Mouse (Mus musculus) kidney, adult 2 months (tissue): ENCODE data around the gene Rassf6. TPM values are rescaled to one million over a fixed set of nuclear protein-coding genes. Genes with fewer than 3 reads are reported as not detected.
A peak's percentile ranks its signal among the peaks of the same experiment; 100 is the strongest.

Experiments
- DNase-seq: peaks from one replicate; pipeline ENCODE4 v3.0.0; 2021
- H3K27ac ChIP-seq: fragments of 200-500 bp; 2 replicates; pipeline ENCODE4 v1.5.1; 2012; ENCODE audit warnings: low read depth, low read length, control low read depth, inconsistent platforms; ENCODE audit not compliant: insufficient read depth
- H3K27me3 ChIP-seq: fragments of 200-500 bp; replicated peaks from 2 replicates; pipeline ENCODE4 v1.6.1; 2012; ENCODE audit warnings: mild to moderate bottlenecking, moderate library complexity, low read length, inconsistent platforms; ENCODE audit not compliant: control insufficient read depth, insufficient read depth
- H3K36me3 ChIP-seq: fragments of 200-500 bp; 2 replicates; pipeline ENCODE4 v1.6.1; 2012; ENCODE audit warnings: mild to moderate bottlenecking, moderate library complexity, low read length, inconsistent platforms; ENCODE audit not compliant: control insufficient read depth, insufficient read depth
- H3K4me1 ChIP-seq: fragments of 200-500 bp; 2 replicates; pipeline ENCODE4 v1.6.1; 2011; ENCODE audit warnings: low read length; ENCODE audit not compliant: control insufficient read depth, insufficient read depth
- H3K4me3 ChIP-seq: fragments of 200-500 bp; 2 replicates; pipeline ENCODE4 v1.5.1; 2011; ENCODE audit warnings: mild to moderate bottlenecking, low read depth, low read length, control low read depth; ENCODE audit not compliant: insufficient read depth
- CTCF ChIP-seq: fragments of 200-500 bp; conservative IDR thresholded peaks from 2 replicates; pipeline ENCODE4 v1.5.1; 2011; ENCODE audit warnings: low read depth, mild to moderate bottlenecking, control low read depth, low read length, moderate library complexity, mixed read lengths; ENCODE audit not compliant: insufficient read depth, insufficient read length
- POLR2A ChIP-seq: fragments of 200-500 bp; IDR thresholded peaks from one replicate; pipeline ENCODE4 v1.6.1; 2011; ENCODE audit warnings: low read depth, low read length, control low read depth
- WGBS: fragments of 180-500 bp; shearing (Covaris S2); methylation state at CpG from one replicate; pipeline ENCODE4 v1.1.7; 2018; 5-methylcytosine and 5-hydroxymethylcytosine counted together
- polyA plus RNA-seq: library from polyadenylated mRNA; depleted of rRNA; stranded (reverse); fragments of >200 nt; gene quantifications from 2 replicates; pipeline ENCODE4 v1.2.3, GENCODE M21; 2012

Rassf6 gene
- polyA plus RNA-seq, 1 experiment = 11.4 TPM

DNA sequence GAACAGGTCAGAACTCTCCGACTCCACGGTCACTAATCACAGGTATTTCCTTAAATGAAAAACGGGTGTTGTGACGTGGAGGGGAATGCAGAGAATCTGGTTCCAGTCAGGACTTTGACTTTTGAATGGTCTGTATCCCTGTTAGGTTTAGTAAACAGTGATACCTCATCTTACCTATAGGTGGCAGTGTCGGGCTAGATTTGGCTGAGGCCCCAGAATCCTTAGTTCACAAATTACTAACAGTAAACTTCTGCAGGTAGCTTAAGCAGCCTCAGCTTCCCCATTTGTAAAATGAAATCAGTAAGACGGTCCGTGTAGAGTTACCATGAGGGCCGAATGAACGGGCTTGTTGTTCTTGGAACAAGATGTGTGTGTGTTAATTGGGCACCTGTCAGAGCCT lies 21.0 kb upstream of the Rassf6 start:
- no peaks in the 10 kb centered on the region for H3K4me1 ChIP-seq
- peak; percentile 71 for DNase-seq

GRCm38 (mm10) chr5:90660411-90660810 lies 20.0 kb upstream of the Rassf6 start:
- Histone ChIP-seq H3K4me1 (no peaks in the 10 kb centered on the region), H3K27ac (no peak overlapping the region), H3K36me3 (no peaks in the 10 kb centered on the region), H3K4me3 (no peak overlapping the region), H3K27me3 (no peaks in the 10 kb centered on the region)
- DNase-seq = no peak
- TF ChIP-seq CTCF (no peak), POLR2A (no peak)
- WGBS = 78% methylated on average over 5 of the region's 5 CpGs

More for the DNA sequence above, 21.0 kb upstream of the Rassf6 start:
- no peaks in the 10 kb centered on the region for H3K27me3 ChIP-seq
- no peak overlapping the region for H3K27ac ChIP-seq
- no peak overlapping the region for H3K4me3 ChIP-seq
- no peaks in the 10 kb centered on the region for H3K36me3 ChIP-seq
- 12% methylated on average over 9 of the region's 9 CpGs for WGBS
- no peak for TF ChIP-seq POLR2A
- peak; percentile 46; the same call in 1 of the 2 replicates for TF ChIP-seq CTCF

DNA sequence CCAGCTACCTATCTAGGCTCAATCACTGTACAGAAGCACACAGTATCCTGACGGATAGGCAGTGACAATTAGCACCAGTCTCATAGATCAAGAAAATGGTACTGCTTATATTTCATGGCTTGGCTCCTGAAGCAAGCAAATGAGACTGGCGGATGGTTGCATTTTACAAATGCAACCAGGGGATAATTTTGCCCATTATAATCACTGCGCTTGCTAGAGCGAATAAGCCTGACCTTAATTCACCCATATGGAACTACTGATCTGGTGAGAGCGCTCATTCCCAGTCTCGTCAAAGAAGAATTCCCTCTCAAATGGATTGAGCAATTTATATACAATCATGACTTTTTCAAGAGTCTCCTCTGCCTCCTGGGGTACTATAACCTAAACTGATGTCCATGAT lies 16.2 kb upstream of the Rassf6 start:
- no peak for DNase-seq
- Histone ChIP-seq H3K27ac (no peak overlapping the region), H3K4me3 (no peak overlapping the region), H3K27me3 (no peaks in the 10 kb centered on the region), H3K4me1 (no peaks in the 10 kb centered on the region), H3K36me3 (no peaks in the 10 kb centered on the region)
- TF ChIP-seq CTCF (no peak), POLR2A (no peak)
- WGBS = 85% methylated on average over 6 of the region's 6 CpGs

DNA sequence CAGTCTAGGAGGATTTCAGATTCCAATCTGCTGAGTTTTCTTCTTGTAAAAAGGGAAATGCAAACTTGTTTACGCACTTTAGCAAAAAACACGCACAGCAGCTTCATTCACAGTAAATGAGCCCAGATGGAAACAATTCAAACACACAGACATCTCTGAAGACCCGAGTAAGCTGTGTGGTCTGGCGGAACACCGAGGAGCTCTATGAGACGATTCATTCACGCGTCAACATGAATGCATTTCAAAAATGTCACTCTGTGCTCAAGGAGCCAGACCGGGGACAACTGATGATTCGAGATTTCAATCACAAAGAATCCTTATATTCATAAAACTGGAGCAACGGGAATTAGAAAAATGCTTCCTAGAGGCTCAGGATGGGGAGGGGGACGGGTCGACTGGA lies 15.4 kb upstream of the Rassf6 start:
- Histone ChIP-seq H3K4me3 (no peak overlapping the region), H3K36me3 (no peaks in the 10 kb centered on the region), H3K27ac (no peak overlapping the region), H3K4me1 (no peaks in the 10 kb centered on the region), H3K27me3 (no peaks in the 10 kb centered on the region)
- TF ChIP-seq CTCF (no peak), POLR2A (no peak)
- DNase-seq = no peak
- 69% methylated on average over 13 of the region's 13 CpGs for WGBS

GRCm38 (mm10) chr5:90654798-90655197 lies 14.3 kb upstream of the Rassf6 start:
- H3K27ac ChIP-seq = no peak overlapping the region
- no peak for DNase-seq
- TF ChIP-seq CTCF = no peak
- no peak for TF ChIP-seq POLR2A
- WGBS = 59% methylated on average over 5 of the region's 5 CpGs
- H3K36me3 ChIP-seq = no peaks in the 10 kb centered on the region
- H3K4me3 ChIP-seq = no peak overlapping the region
- no peaks in the 10 kb centered on the region for H3K27me3 ChIP-seq
- no peaks in the 10 kb centered on the region for H3K4me1 ChIP-seq

GRCm38 (mm10) chr5:90652724-90653123 lies 12.3 kb upstream of the Rassf6 start:
- H3K27me3 ChIP-seq = no peaks in the 10 kb centered on the region
- TF ChIP-seq CTCF (peak; percentile 81), POLR2A (no peak)
- no peak overlapping the region for H3K27ac ChIP-seq
- H3K4me3 ChIP-seq = no peak overlapping the region
- H3K4me1 ChIP-seq = 0 out of 2 replicates have a peak, but pooled peaks cover 3% of the 10 kb centered on the region
- H3K36me3 ChIP-seq = no peaks in the 10 kb centered on the region
- peak; percentile 71 for DNase-seq
- 5% methylated on average over 3 of the region's 3 CpGs for WGBS

DNA sequence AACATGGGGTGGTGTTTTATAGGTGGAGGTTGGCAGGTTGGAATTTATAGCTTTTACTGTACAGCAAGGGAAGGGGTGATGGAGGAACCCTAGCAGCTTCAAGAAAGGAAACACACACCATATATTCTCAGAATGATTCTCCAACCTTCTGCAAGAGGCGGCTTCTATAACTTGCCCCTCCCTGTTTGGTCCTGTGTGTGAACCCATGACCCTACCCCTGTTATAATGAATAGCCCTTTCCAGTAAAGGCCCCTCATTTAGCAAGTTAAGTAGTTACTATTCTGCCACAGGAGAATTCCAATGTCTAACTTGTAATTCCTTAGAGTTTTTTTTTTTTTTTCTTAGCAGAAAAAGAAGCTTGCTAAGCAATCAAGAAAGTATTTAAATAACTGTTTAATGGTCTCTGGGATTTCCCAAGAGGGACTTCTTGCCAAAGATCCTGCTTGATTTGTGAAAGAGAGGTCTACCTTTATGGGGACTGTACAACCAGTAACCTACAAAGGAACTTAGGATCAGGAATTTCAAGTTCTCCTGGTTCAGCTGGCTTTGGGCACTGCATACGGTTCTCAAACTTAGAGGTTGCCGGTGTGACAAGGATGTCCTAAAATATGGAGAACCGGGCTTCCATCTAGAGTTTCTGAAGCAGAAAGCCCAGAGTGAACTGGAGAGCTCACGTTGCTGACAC lies 10.2 kb upstream of the Rassf6 start:
- Histone ChIP-seq H3K4me1 (0 out of 2 replicates have a peak, but pooled peaks cover 4% of the 10 kb centered on the region), H3K27me3 (no peaks in the 10 kb centered on the region), H3K4me3 (no peak overlapping the region), H3K36me3 (no peaks in the 10 kb centered on the region), H3K27ac (no peak overlapping the region)
- TF ChIP-seq CTCF (no peak), POLR2A (no peak)
- 43% methylated on average over 5 of the region's 5 CpGs for WGBS
- peak; percentile 29 for DNase-seq
